Mouse (Mus musculus): ENCODE data around the gene Exd2. TPM values are rescaled to one million over a fixed set of nuclear protein-coding genes. Genes with fewer than 3 reads are reported as not detected.

Gene Exd2
- total RNA-seq, 2 experiments from 2014 or later, result 29.6 to 43.4 TPM

GRCm38 (mm10) chr12:80495691-80496090, 32.8 kb downstream of the Exd2 start:
- DNase-seq, result no peak

GRCm38 (mm10) chr12:80498356-80498755, 35.5 kb downstream of the Exd2 start:
- DNase-seq, result no peak

DNA sequence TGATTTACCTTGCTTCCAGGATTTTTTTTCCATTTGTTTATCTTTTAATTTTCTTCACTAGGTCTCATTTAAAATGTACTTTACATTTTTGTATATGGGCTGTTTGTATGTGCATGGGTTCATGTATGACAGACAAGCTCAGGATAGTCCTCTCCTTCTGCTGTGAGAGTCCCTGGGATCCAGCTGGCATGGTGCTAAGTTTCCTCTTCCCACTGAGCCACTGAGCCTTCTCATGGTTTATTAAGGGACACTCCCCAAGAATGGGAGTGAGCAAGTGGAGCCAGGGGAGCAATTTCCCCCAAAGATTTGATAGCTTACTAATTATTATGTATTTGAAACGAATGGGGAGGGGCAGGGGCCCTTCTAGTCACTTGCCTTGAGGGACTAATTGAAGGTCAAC, 37.6 kb downstream of the Exd2 start:
- no peak for DNase-seq

- DNase-seq, result no peak
These were observed 41.8 kb downstream of the Exd2 start for GRCm38 (mm10) chr12:80504718-80505117.

- peak; percentile 45 for DNase-seq
These were observed 44.3 kb downstream of the Exd2 start for GRCm38 (mm10) chr12:80507041-80507745.

- DNase-seq, result no peak
These were observed 55.1 kb downstream of the Exd2 start, which contains the start of gene Galnt16 for GRCm38 (mm10) chr12:80517977-80518376. Gene Galnt16, plus strand, starts transcription at chr12:80518277.

GRCm38 (mm10) chr12:80518393-80518756, 55.5 kb downstream of the Exd2 start:
- peak; percentile 41 for DNase-seq

GRCm38 (mm10) chr12:80518757-80519620, 56.1 kb downstream of the Exd2 start:
- DNase-seq, result peak; percentile 42

DNA sequence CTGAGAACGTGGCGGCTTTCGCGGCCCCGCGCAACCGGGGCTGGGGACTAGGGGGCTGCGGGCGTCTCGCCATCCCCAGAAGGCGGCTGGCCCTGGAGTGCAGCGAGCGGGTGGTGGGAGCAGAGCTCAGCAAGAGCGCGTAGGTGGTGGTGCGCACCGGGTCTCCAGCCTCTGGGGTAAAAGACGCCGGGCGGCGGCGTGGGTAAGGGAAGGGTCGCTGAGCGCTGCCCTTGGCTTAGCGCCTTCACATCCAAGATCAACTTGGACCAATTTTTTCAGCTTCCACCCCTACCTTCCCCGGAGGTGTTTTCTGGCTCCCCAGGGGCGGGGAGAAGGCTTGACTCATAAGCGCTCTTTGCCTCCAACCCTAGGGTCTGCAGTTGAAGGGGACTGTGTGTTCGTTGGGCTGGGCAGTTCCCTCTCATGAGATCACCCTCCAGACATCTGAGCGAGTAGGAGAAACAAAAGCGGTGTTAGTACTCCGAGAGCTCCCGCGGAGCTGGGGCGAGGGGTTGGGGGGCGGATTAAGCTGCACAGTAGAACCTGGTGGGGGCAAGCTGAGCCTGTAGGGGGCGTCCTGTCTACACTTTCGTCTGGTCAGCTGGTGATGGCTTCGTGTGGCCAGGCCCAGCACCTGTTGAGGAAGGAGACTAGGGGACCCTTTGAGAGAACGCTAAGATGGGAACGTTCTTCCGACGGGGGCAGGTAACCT, 56.9 kb downstream of the Exd2 start:
- DNase-seq, result peak; percentile 71

DNA sequence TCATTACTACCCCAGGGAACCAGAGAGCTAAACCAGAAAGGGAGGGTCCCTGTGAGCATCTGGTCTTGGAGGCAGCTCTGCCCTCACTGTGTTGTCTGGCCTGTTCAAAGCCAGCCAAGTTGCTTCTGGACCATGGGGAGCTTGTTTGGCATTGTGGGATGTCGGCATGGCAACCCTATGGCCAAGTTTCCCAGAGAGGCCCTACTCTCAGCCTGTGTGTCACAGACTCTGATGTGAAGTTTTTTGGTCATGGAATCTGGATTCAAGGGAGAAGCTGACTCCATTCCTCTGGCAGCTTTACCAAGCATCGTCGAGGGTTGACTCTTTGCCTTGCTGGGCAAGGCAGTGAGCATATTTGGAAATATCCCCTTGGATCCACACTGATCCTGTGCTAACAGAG, 59.1 kb downstream of the Exd2 start:
- no peak for DNase-seq

GRCm38 (mm10) chr12:80524276-80524921, 61.5 kb downstream of the Exd2 start:
- DNase-seq, result no peak

- DNase-seq, result no peak
These were observed 62.6 kb downstream of the Exd2 start for GRCm38 (mm10) chr12:80525513-80525912.

DNA sequence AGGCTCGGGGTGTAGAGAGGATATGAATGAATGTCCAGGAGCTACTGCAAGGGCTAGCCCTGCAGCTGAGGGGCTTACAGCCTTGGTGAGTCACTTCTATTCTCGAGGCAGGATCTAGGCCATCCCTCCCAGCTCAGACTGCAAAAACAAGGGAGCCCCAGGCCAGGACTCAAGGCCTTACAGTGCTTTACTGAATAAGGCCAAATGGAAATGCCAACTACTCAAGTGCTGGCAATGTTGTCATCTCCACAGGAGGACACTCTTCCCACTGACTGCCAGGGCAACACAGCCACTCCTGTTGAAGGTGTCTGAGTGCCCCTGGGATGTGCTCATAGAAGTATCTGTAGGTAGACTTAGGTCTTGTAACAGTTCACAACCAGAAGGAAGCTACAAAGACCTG, 63.6 kb downstream of the Exd2 start:
- DNase-seq, result no peak

GRCm38 (mm10) chr12:80527727-80528389, 65.0 kb downstream of the Exd2 start:
- DNase-seq, result no peak

GRCm38 (mm10) chr12:80530052-80530451, 67.2 kb downstream of the Exd2 start:
- peak; percentile 38 for DNase-seq

- DNase-seq, result no peak
These were observed 67.7 kb downstream of the Exd2 start for GRCm38 (mm10) chr12:80530630-80531029.

GRCm38 (mm10) chr12:80531585-80531984, 68.7 kb downstream of the Exd2 start:
- no peak for DNase-seq

GRCm38 (mm10) chr12:80533876-80534275, 71.0 kb downstream of the Exd2 start:
- no peak for DNase-seq

- DNase-seq, result no peak
These were observed 74.4 kb downstream of the Exd2 start for GRCm38 (mm10) chr12:80537313-80537712.

- no peak for DNase-seq
These were observed 75.4 kb downstream of the Exd2 start for GRCm38 (mm10) chr12:80538311-80538710.

GRCm38 (mm10) chr12:80545310-80545709, 82.4 kb downstream of the Exd2 start:
- DNase-seq, result no peak

DNA sequence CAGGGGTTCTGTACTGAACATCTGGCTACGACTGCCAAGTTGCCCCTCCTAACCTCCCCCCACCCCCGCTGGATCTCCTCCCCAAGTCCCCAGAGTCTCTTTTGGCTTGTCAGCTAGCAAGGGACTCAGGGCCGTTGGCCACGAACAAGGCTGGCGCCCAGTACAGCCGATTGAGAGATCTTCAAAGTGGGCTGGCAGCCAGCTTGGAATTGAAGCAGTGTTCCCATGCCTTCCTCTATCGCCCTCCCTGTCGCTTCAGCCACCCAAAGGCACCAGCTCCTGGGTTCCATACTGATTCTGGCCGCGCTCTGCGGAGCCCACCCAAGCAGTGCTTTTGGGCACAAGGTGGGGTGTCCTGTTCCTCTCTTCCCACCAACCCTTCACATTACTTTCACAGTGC, 86.8 kb downstream of the Exd2 start:
- DNase-seq, result peak; percentile 49

Data from gastrocnemius, postnatal 10 days (tissue).